Mouse (Mus musculus) embryonic fibroblast, embryonic 13.5 days (primary cell): ENCODE results near the gene Pwwp2b.

Source experiments
- CTCF ChIP-seq: IDR thresholded peaks from 2 replicates; pipeline ENCODE4 v1.5.1; 2011; ENCODE audit warnings: mild to moderate bottlenecking, control low read depth, low read length, moderate library complexity, borderline replicate concordance; ENCODE audit not compliant: insufficient read depth
- POLR2A ChIP-seq: IDR thresholded peaks from 2 replicates; pipeline ENCODE4 v1.6.1; 2011; ENCODE audit warnings: low read depth, mild to moderate bottlenecking, control low read depth, low read length, moderate library complexity

GRCm38 (mm10) chr7:139312686-139313085 is 64.4 kb downstream of the Pwwp2b start:
- TF ChIP-seq CTCF (no peak), POLR2A (no peak)
